Mouse (Mus musculus) spleen, postnatal 14 days (tissue): Measurements from ENCODE around the gene Eif4b.
"Not testable (repeated sequence)": the region's sequence is repeated elsewhere in the genome, so short reads cannot be mapped to it uniquely, and the experiment has no call there.

Experiments
- DNase-seq, 2 experiments: peaks; one replicate each; pipeline ENCODE4 v3.0.0; 2021 to 2022; ENCODE audit warnings: low spot score in 2 of 2

Gene Eif4b

DNA sequence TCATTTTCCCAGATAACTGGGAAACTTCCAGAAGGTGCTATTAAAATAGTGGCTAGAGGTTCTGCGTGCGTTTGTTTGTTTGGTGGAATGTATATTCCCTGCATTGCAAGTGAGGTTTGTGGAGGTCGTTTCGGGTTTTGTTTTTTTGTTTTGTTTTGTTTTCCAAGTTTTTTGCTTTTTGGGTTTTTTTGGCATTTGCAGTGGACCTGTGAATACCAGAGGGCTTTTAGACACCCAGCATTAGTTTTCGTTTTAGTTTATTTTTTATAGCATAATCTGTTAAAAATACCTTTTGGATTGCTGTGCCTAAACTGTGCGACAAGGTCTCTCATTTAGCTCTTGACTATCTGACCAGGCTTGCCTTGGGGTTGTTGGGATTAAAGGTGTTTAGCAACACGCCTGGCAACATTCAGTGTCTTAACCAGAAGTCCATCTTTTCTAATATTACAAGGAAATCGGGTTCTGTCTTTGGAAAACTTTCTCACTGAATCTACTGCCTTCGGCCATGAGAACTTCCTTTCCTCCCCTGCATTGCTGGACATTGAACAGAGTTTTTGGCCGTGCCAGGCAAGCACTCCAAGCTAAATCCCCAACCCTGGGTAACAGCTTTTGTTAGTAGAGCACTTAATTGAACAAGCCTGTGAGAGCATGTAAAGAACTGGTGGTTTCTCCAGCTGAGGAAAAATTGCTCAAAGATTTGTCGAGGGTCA, 1.5 kb downstream of the Eif4b start:
- no peak for DNase-seq

DNA sequence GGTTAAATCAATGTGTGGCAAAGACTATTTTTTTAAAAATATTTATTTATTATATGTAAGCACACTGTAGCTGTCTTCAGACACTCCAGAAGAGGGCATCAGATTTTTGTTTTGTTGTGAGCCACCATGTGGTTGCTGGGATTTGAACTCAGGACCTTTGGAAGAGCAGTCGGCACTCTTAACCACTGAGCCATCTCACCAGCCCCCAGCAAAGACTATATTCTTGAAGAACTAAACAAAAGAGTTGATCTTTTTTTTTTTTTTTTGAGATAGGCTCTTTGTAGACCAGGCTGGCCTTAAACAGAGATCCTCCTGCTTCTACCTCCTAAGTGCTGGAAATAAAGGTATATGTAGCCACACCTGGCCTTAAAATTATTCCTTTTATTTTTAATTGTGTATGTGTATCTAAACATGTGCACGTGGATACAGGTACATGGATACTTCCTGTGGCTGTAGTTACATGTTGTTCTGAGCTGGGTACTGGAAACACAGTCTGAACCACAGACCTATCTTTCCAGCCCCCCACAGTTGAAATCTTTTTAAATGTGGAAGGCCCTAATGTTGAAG, 3.6 kb downstream of the Eif4b start:
- no peak for DNase-seq

DNA sequence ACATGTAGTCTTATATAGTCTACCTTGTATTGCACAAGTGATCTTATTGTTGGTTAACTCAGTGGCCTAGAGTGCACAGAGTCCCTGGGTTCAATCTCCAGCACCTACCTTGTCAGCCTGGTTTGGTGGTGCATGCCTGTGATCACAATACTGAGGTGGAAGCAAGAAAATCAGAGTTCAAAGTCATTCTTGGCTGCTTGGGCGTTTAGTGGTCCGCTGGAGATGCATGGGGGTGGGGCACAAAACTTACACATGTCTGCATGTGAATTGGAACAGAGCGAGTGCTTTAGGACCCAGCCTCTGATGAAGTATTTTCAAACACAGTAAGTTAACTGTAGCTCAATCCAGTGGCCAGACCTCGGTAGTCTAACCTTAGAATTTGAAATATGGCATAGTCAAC, 5.6 kb downstream of the Eif4b start:
- no peak for DNase-seq

DNA sequence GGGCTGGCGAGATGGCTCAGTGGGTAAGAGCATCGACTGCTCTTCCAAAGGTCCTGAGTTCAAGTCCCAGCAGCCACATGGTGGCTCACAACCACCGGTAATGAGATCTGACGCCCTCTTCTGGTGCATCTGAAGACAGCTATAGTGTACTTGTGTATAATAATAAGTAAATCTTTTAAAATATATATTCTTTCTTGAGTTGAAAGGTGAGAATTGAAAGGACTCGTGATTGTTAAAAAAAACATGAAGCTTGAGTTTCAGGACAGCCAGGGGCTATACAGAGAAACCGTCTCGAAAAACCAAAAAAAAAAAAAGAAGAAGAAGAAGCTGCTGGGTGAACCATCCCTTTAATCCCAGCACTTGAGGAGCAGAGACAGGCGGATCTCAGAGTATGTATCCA, 6.4 kb downstream of the Eif4b start:
- not testable (repeated sequence) for DNase-seq

DNA sequence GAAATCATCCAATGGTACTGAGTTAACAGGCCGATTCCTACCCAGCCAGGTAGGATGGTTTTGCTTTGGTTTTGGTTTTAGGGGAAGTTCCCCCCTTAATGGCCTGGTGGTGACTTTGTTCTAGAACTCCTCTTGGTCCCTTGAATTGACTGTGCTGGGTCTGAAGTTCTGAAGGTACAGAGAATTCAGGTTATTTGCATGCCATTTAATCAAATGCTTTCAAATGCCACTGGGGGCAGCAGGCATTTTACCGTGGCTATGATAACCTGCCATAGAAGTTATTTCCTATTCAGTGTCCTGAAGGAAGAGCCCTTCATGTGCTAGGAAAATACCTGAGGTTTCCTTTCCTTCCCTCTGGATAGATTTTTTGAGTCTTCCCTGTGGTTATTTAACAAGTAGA, 6.9 kb downstream of the Eif4b start:
- no peak for DNase-seq

DNA sequence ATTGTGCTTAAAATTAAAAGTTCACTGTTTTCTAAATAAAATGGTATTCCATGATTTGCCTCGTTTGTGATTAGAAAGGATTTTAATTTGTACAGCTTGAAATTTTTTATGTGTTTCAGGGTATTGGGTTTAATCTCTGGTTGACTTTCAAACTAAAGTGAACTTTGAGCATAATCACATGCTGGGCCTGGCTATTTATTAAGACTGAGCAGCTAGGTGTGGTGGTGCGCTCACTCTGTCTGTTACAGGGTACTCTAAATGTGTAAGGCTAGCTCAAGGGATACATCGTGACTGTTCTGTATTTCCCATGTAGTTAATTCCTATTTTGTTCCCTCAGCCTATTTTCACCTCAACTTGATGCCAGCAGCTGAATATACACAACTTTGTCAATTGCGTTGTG, 8.6 kb downstream of the Eif4b start:
- DNase-seq = no peak

DNA sequence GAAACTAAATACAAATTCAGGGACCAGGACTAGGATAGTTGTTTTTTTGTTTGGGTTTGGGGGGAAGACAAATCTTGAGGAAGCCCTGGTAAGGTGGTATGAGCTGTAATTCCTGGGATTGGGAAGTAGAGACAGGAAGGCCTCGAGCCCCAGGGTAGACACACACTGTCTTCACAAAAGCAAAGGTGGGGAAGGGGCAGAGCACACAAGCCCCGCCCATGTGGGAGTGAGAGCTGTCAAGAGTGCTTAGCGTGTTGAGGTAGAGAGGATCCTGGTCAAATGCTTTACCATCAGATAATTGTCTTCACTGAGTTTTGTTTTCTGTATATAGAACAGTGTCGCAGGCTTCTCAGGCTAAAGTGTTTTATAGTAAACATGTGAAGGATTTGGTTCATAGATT, 9.5 kb downstream of the Eif4b start:
- no peak for DNase-seq

DNA sequence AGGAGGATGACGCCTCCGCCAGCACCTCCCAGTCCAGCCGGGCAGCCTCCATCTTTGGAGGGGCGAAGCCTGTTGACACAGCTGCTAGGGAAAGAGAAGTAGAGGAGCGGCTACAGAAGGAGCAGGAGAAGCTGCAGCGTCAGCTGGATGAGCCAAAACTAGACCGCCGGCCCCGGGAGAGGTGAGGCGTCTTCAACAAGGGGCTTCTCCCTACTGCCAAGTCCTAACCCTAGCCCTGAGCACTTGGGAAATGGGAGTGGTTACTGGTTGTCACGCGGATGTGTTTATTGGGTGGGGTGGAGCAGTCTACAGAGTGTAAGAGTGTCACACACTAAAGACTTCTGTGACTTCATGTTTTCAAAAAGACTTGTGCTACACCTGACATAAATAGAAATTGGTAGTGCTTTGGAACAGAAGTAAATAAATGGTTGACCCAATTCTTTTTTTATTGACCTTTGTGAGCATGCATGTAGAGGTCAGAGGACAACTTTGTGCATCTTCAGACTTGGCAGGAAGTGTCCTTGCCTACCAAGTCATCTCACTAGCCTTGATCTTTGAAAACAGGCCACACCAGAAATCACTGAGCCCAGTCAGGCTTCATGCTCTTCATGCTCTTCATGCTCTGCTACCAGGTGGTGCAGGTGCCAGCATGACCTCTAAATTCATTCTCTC, 16.5 kb downstream of the Eif4b start:
- no peak for DNase-seq

DNA sequence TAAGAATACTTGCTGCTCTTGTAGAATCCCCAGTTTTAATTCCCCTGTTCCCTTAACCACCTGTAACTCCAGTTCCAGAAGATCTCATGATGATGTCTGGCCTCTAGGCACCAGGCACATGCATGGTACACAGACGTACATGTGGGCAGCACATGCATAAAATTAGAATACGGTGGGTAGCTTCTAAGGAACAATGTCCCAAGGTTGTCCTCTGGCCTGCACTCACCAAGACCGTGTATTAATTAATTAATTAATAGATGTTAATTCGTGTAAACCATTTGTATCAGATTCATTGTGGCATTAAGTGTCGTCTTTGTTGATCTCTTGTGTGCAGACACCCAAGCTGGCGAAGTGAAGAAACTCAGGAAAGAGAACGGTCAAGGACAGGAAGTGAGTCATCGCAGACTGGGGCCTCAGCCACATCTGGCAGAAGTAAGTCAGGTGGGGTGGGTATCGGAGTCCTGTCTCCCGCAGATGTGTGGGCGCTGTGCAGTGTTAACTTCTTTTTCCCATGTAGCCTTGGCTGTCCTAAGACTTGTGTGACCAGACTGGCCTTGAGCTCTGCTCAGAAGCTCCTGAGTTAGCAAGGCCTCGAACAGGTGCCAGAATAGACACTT, 17.6 kb downstream of the Eif4b start:
- no peak for DNase-seq

DNA sequence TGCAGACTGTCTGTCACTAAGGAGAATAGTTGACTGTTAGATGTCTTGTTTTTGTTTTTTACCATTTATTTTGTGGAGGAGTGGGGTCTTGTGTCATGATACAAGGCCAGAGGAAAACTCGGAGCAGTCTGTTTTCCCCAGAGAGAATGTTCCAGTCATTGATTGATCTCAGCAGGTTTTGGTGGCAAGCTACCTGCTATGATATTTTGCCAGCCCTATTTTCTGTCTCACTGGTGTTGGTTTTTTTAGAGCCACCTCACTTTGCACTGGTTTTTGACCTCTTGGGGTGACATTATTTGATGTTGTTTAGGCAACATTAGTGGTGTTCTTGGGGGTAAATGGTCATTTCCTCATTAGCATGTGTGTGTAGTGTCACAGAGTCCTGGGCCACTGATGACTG, 18.1 kb downstream of the Eif4b start:
- no peak for DNase-seq

DNA sequence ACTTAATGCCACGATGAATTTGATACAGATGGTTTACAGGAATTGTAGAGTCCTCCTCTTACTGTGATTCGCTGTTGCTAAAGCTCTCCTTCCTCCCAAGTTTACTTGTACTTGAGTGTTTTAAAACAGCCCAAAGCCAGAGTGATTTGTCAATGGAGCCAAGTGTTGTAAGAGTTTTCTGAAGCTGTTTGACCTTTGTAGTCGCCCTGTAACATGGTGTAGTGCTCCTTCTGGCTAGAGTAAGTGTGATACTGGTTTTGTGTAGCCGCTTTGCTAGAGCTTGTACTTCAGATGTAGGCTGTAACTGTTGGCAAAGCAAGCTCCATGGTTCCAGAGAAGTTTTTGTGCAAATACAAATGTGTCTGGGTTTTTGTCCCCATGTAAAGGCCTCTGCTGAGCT, 18.6 kb downstream of the Eif4b start:
- no peak for DNase-seq

DNA sequence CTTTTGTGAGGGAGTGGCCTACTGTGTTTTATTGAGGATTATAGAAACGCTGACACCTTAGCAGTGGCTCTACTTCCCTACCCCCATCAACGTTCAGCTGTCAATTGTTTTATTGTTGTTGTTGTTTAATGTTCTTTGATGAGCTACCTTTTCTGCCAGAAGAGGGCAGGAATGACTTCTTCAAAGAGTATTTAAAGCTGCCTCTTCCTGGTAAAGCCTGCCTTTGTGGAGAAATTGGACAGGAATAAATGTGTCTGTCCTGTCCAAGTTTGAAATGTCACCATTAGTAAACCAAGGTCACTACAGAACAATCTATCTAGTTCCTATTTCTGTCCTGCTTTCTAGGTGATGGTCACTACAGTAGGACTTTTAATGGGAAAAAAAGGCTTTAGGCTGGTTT, 20.6 kb downstream of the Eif4b start:
- no peak for DNase-seq

DNA sequence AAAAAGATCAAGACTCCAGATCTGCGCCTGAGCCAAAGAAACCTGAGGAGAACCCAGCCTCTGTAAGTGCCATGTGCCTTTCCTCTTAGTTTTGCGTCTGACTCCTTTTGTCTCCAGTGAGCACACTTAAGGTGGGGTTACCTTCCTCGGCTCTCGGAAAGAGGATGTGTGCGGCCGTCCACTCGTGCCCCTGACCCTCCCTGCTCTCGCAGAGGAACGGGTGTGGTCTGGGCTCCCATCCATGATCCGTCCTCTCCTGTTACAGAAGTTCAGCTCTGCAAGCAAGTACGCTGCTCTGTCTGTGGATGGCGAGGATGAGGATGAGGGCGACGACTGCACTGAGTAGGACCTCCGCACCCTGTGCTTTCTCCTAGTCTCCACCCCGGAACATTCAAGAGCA, 21.4 kb downstream of the Eif4b start:
- DNase-seq = no peak

DNA sequence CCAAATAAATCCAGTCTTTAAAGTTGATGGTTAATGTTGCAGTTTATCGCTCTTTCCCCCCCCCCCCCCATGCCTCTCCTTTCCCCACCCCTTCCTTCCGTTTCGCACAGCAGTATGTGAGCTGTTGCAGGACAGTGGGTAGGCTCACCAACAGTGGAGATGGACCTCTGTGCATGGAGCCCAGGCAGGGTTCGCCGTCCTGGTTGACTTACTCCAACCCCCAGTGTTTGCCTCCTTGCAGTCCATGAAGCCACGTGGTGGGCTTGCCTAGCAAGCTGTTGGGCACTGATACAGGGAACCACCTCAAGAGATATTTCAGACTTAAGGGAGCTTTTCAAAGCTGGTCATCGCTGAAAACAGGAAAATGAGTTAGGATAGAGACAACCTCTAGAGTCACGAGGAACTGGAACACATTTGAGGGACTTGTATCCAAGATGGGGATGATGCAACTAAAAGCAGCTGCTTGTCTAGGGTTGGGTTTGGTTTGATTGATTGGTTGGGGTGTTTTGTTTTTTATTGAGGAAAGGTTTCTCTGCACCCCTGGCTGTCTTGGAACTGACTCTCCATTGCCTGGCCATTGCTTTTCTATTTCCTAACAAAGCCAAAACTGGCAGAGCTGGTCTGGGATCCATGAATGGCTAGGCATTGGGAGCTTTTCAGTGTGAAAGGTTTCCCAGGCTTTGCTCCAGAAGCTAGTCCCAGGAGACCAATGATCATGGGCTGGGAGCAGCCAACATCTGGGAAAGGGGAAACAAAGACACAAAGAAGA, 23.8 kb downstream of the Eif4b start:
- no peak for DNase-seq

DNA sequence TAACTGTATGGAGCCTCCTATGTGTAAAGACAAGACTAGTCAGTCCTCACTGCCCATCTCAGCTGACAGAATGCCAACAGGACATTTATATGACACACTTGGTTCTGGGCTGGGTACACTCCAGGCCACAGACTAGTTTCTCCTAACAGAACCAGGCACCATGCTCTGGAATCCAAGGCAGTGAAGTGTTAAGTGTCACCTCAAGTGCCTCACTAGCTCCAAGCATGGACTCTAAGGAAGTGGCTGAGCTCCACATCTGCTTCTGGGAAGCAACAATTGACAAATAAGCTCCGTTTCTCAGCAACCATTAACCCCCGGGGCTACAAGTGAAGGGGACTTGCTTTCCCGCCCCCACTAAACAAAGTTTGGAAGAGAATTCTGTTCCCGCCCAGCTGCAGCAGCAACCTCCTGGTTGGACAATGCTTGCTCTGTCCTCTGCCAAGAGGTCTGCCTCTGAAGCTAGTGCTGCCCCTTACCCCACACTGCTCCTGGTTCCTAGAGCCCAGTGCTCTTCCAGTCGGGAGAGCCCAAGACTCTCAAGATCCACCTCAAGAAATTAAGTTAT, 24.5 kb downstream of the Eif4b start:
- no peak for DNase-seq

DNA sequence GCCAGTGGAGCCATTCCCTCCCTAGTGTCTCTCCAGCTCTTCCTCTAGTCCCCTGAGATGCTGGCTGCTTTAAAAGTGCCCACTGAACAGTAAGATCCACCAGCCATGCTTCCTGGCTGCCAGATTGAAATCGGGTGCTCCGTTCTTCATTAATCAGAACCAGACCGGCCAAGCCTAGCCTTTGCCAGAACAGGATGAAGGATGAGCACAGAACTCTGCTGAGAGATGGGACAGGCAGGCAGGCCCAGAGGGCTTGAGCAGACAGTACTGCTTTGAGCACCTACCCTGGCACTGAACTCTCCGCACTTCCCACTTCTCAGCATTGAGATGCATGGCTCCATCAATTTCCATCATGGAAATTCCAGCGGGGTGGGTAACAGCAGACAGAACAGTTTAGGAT, 25.7 kb downstream of the Eif4b start:
- no peak for DNase-seq

DNA sequence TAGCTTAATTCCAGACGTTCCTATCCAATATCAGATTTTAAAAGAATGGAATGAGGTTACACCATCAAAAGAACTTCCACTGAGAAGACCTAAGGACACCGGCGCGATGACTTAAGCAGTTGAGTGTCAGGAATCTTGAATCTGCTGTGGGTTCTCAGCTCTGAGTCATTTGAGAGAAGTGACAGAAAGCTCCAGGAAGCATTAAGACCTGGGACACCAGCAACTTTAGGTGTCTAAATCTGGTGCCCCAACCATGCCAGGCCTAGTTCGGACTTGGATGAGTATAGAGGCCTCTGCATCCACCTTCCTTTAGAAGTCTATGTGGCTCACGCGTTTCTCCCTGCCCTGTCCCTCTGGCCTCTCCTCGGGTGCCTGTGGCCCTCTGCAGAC, 26.2 kb downstream of the Eif4b start:
- no peak for DNase-seq

DNA sequence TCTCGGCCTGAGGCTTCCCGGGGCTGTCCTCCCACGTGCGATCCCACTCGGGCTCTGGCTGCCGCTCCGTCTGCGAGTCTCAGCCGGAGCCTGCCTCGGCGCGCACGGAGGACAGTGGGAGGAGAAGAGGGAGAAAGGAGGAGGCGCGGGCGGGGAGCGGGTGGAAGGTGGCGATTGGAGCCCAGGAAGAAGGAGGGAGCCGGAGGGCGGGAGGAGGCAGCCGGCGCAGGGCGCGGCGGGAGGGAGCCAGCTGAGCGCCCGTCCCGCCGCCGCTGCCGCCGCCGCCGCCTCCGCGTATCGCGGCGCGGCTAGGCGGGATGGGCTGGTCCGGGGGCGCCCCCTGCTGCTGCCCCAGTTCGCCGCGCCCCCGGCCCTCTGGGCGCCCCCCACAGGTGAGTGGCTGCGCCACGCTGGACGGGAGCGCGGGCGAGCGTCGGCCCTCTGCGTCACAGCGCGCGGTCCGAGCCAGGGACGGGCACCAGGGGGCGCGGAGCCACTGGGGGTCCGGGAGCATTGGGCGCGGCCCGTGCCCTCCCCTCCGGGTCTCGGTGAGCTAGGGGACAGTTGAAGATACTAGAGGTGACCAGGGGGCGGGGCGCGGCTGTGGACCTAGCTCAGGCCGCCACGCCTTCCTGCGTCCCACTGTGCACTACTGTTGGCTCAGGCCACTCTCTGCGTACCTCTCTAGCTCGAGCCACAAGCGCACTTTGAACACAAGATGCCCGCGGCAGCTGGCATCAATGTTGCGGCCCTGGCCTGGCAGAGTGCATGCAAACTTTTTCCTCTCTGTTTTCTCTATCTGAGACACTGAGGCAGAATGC, 26.8 kb downstream of the Eif4b start, which contains the start of gene Tns2:
Gene Tns2, plus strand, starts transcription at position 253 of the 821 bp plus-strand sequence.
- no peak for DNase-seq

DNA sequence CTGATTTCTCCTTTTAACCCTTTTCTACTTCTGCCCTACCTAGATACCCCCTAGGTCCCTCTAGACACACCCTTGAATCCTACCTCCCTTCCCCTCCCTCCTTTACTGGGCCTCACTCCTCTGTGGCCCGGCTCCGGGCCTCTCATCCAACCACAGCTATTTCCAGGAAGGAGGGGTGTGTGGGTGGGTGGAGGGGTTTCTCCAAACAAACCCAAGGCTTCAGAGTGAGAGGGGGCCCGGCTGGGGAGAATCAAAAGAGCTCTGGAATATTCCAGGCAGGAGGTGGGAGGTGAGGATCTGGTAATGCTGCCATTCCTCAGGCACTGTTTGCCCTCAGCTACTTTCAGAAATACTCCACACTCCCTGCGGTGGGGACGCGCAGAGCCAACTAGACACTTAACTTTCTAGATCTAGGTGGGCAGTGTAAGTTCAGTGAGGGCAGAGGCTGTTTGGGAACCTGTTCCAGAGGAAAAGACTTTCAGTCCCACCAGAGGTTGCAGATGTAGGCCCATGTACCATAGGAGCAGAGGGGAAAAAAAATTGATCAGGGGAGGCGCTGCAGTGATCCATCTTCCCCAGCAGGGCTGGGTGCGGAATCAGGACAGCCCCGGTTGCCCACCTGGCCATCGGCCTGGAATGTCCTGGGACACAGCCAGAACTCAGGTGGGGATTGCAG, 27.6 kb downstream of the Eif4b start:
- no peak for DNase-seq
